Mouse (Mus musculus) layer of hippocampus, postnatal 14 days (tissue): ENCODE measurements around the gene Gm14327. TPM values are rescaled to one million over a fixed set of nuclear protein-coding genes. Genes with fewer than 3 reads are reported as not detected.
"Not testable (repeated sequence)": the region's sequence is repeated elsewhere in the genome, so short reads cannot be mapped to it uniquely, and the experiment has no call there.

Experiments used
- DNase-seq, 2 experiments: peaks; one replicate each; pipeline ENCODE4 v3.0.0; 2021 to 2022; ENCODE audit warnings: low spot score in 2 of 2, mixed read lengths in 1 of 2
- long read RNA-seq, 2 experiments: library from polyadenylated mRNA; stranded (forward); transcript quantifications; one replicate each; pipeline ENCODE4 v2.0.0; 2021
- total RNA-seq, 2 experiments: library from RNA; stranded (reverse); gene quantifications; 2 replicates each; pipeline ENCODE4 v1.2.3; 2021

Gene Gm14327
- total RNA-seq: 1 to 10 TPM; 7.2 to 8.4 TPM
- long read RNA-seq, experiment 1, partial matches to known transcripts: 0 of 1 reads
- long read RNA-seq, experiment 1, other reads (novel, unspliced or antisense): 0 of 1 reads
- long read RNA-seq, experiment 2, partial matches to known transcripts: 10 of 15 reads
- long read RNA-seq, experiment 2, other reads (novel, unspliced or antisense): 2 of 15 reads

- not testable (repeated sequence) for DNase-seq
These were observed at the start of gene Gm14327 for GRCm38 (mm10) chr2:177897046-177897578. Gene Gm14327, plus strand, starts transcription at chr2:177897096.

- not testable (repeated sequence) for DNase-seq
These were observed 34.6 kb upstream of the Gm14327 start for GRCm38 (mm10) chr2:177862254-177862653.

- not testable (repeated sequence) for DNase-seq
These were observed 9.2 kb upstream of the Gm14327 start for GRCm38 (mm10) chr2:177887743-177888142.

GRCm38 (mm10) chr2:177898171-177898570 lies 1.3 kb downstream of the Gm14327 start:
- DNase-seq: not testable (repeated sequence)

- DNase-seq: not testable (repeated sequence)
These were observed 6.4 kb downstream of the Gm14327 start for GRCm38 (mm10) chr2:177903276-177903675.

GRCm38 (mm10) chr2:177925563-177926103 lies 28.7 kb downstream of the Gm14327 start, which contains the start of gene Zfp972:
Gene Zfp972, minus strand, starts transcription at chr2:177925613.
- not testable (repeated sequence) for DNase-seq

Other genes with a start within 250 kb of the Gm14327 start
- gene Gm14322, start 137.8 kb upstream of the Gm14327 start, total RNA-seq: 10 to 100 TPM; 35.9 to 43.1 TPM
- 100 to 1,000 TPM; 148 to 150 TPM for gene Gm14325, start 56.8 kb upstream of the Gm14327 start, total RNA-seq
- 1 to 10 TPM; 1.3 to 1.8 TPM for gene Zfp972, start 28.5 kb downstream of the Gm14327 start, total RNA-seq
- gene Gm14326, start 60.2 kb downstream of the Gm14327 start, total RNA-seq: 10 to 100 TPM; 58.6 to 69.6 TPM
- gene Zfp971, start 126.2 kb downstream of the Gm14327 start, total RNA-seq: 10 to 100 TPM; 32.2 to 33.8 TPM
- gene Zfp931, start 181.4 kb downstream of the Gm14327 start, total RNA-seq: 10 to 100 TPM; 20.5 to 25.3 TPM
- 100 to 1,000 TPM; 134 to 144 TPM for gene Phactr3, start 221.9 kb downstream of the Gm14327 start, total RNA-seq